Mouse (Mus musculus) thymus, adult 2 months (tissue): ENCODE data around the gene Ushbp1.

Experiments
- CTCF ChIP-seq: fragments of 200-500 bp; IDR thresholded peaks from 2 replicates; pipeline ENCODE4 v1.5.1; 2012; ENCODE audit warnings: mild to moderate bottlenecking, control low read depth, low read length, moderate library complexity, borderline replicate concordance; ENCODE audit not compliant: control insufficient read depth, poor library complexity, insufficient read depth; ENCODE audit errors: extremely low read depth
- POLR2A ChIP-seq: fragments of 200-500 bp; IDR thresholded peaks from 2 replicates; pipeline ENCODE4 v1.6.1; 2012; ENCODE audit warnings: mild to moderate bottlenecking, low read length, control low read depth, moderate library complexity; ENCODE audit not compliant: control insufficient read depth, poor library complexity, insufficient read depth; ENCODE audit errors: extremely low read depth

GRCm38 (mm10) chr8:71375581-71376422 lies 19.8 kb downstream of the Ushbp1 start:
- TF ChIP-seq POLR2A (no peak), CTCF (no peak)
